Mouse (Mus musculus) retina, adult 2 months (tissue): ENCODE measurements around the gene Borcs6.
A peak's percentile ranks its signal among the peaks of the same experiment; 100 is the strongest.
"Not testable (repeated sequence)": the region's sequence is repeated elsewhere in the genome, so short reads cannot be mapped to it uniquely, and the experiment has no call there.

Experiments
- DNase-seq: peaks from one replicate; pipeline ENCODE4 v3.0.0-alpha.2; 2012; ENCODE audit warnings: low read depth, low spot score

Borcs6 gene

DNA sequence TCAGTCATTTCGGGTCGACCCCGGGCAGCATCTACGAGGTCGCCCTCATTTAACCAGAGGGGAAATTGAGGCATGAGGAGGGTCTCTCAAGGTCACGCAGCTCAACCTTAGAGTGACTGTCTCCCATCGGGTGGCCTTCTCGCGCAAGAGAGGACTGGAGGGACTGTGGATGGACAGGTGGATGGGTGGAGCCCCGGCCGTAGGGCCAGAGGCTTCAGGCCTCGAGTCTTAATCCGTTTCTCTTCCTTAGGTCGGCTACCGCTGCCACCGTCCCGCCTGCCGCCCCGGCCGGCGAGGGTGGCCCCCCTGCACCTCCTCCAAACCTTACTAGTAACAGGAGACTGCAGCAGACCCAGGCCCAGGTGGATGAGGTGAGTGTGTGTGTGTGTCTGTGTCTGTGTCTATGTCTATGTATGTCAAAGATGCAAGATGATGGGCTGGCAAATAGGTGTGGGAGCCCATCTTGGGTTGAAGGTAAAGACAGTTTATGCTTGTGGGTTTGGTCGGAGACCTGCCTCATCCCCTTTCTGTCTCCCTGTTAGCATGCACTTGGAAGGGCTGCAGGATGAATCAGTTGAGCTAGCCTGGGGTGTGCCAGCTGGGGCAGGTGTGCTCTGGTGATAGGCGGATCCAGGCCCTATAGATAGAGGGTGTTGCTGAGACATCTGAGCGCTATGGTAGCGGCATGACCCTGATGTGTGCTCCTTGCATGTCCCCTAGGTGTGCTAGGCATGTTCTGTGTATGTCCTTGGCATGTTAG is 29.5 kb downstream of the Borcs6 start:
- DNase-seq, result no peak

GRCm38 (mm10) chr11:69089616-69090290 is 30.2 kb downstream of the Borcs6 start:
- DNase-seq, result no peak

DNA sequence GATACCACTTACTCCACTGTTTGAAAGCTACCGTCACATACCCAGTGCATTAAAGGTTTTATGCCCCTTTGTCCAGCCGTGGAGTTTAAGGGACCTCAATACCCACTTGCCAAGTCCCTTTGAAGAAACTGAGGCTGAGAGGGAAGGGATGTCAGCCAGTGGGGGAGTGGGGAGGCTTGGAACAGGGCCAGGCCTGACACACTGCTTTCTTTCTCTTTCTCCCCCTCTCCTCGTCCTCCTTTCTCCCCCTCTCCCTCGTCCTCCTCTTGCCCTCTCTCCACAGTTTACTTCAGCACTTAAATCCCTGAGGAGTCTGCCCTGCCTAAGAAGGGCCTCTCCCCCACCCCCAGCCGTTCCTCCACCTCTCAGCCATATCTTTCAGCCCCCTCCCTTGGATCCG is 30.9 kb downstream of the Borcs6 start:
- no peak for DNase-seq

GRCm38 (mm10) chr11:69091566-69092385 is 32.3 kb downstream of the Borcs6 start:
- DNase-seq, result no peak

GRCm38 (mm10) chr11:69092386-69092751 is 32.9 kb downstream of the Borcs6 start:
- peak; percentile 77 for DNase-seq

GRCm38 (mm10) chr11:69092871-69093270 is 33.4 kb downstream of the Borcs6 start:
- DNase-seq, result no peak

DNA sequence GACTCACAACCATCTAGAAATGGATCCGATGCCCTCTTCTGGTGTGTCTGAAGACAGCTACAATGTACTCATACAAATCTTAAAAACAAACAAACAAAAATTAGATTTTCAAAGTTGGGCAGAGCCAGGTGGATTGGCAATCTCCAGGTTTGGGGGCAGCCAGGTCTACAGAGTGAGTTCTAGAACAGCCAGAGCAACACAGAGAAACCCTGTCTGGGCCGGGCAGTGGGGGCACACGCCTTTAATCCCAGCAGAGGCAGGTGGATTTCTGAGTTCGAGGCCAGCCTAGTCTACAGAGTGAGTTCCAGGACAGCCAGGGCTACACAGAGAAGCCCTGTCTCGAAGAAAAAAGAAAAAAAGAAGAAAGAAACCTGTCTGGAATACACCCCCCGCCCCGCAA is 34.3 kb downstream of the Borcs6 start:
- DNase-seq, result not testable (repeated sequence)

GRCm38 (mm10) chr11:69094697-69095429 is 35.3 kb downstream of the Borcs6 start, which contains the start of gene Per1:
Gene Per1, plus strand, starts transcription at chr11:69095217.
- peak; percentile 99 for DNase-seq

DNA sequence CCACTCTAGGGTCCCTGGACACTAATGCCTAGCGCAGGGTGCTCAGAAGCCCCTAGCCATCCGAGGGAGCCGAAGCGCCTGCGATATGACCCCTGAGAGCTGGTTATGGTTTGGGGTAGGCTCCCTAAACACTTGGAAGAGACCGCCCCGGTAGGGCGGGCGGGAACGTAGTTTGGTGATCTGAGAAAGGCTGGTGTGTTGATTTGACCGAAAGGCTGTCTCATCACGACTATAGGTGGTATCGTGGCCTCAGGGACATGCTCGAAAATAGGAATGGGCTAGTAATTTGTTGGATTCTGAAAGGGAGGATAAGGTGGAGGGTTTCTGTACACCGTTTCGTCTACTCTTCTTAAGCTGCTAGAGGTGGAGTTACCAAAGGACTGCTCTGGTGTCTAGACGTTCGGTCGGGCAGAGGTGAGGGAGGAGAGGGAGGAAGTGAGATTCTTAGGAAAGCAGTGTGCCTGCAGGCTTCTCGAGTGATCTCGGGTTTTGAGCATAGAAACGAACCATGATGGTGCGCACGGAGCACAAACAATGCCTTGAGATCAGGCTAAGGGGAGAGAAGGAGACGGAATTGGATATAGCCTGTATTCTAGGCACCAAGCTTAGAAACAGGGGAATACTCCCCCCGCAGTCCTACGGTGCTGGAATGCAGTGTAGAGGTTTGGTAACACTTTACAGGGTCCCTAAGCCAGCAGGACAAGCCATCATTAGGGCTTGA is 36.2 kb downstream of the Borcs6 start:
- no peak for DNase-seq

- no peak for DNase-seq
These were observed 37.0 kb downstream of the Borcs6 start for GRCm38 (mm10) chr11:69096360-69096986.

DNA sequence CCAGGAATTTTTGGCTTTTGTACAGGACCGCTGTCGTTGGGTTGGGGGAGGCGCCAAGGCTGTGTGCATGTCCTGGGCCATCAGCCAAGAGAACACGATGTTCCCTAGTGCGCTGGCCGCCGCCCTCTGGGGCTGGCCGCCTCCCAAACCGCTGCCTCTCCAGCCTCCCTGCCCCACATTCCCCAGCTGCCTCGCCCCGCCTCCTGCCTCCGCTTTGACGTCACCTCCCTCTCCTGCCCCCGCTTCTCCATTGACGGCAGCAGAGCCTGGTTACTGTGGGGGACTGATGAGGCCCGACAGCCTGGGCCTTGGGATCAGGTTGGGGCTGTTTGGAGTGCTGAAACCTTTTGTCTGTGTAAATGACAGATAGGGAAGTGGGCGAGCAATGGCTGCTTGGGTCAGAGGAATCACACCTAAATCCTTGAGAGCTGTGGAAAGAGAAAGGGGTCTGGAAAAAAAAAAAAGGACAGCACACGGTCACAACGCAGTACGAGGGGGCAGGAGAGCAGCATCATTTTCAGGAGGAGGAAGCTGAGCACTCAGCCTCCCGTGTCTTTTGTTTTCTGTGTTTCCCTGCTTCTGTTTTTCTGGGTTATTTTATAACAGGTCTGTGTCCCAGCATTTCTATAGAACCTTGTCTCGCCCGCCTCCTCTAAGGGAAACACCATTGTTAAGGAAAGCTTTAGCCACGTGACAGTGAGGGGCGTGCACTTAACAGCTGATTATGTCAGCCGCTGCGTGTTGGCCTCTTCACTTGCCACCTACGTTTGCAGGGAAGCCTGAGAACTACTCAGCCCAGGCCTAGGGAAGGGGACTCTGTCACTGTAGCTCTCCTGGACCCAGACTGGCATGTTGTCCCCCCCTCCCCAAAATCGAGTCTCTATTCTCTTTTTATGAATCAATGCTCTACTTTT is 37.7 kb downstream of the Borcs6 start:
- peak; percentile 74 for DNase-seq

DNA sequence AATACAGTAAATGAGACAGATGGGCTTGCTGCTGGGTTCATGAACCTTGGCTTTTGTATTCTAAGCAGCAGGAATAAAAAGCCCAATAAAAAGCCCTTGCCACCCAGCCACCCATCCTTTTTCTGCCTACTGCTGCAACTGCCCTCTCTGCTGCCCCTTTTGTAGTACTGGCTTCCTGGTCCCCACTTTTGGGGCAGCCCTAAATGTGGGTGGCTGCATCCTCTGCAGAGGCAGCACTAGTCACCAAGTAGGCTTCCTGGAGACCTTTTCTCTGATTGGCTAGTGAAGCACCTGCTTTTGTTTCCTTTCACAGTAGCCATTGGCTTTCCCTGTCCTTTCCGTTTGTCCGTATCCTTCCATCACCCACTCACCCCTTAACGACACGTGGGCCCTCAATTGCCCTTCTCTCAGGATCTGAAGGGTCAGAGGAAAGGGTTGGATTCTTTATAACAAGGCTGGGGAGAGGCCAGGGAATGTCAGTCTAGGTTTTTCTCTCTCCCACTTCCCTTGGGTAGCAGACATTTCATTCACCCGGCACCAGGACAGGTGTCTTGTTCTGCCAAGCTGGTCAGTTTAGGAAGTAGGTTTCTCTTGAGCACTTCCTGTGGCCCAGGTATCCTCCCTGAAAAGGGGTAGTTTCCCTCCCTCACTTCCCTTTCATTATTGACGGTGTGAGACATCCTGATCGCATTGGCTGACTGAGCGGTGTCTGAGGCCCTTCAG is 38.7 kb downstream of the Borcs6 start:
- no peak for DNase-seq

GRCm38 (mm10) chr11:69098762-69099091 is 39.2 kb downstream of the Borcs6 start:
- peak; percentile 95 for DNase-seq

- no peak for DNase-seq
These were observed 39.8 kb downstream of the Borcs6 start for GRCm38 (mm10) chr11:69099177-69099914.

GRCm38 (mm10) chr11:69099915-69100345 is 40.4 kb downstream of the Borcs6 start:
- DNase-seq, result peak; percentile 80

DNA sequence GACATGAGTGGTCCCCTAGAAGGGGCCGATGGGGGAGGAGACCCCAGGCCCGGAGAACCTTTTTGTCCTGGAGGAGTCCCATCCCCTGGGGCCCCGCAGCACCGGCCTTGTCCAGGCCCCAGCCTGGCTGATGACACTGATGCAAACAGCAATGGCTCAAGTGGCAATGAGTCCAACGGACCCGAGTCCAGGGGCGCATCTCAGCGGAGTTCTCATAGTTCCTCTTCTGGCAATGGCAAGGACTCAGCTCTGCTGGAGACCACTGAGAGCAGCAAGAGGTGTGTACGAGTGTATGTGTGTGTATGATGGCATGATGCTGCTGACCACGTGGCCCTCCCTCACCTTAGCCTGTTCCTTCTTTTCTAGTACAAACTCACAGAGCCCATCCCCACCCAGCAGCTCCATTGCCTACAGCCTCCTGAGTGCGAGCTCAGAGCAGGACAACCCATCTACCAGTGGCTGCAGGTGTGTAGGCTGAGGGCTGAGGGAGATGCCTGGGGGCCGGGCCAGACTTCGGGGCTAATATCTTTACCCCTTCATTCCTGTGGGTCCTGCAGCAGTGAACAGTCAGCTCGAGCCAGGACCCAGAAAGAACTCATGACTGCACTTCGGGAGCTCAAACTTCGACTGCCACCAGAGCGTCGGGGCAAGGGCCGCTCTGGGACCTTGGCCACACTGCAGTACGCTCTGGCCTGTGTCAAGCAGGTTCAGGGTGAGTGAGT is 41.3 kb downstream of the Borcs6 start:
- no peak for DNase-seq

DNA sequence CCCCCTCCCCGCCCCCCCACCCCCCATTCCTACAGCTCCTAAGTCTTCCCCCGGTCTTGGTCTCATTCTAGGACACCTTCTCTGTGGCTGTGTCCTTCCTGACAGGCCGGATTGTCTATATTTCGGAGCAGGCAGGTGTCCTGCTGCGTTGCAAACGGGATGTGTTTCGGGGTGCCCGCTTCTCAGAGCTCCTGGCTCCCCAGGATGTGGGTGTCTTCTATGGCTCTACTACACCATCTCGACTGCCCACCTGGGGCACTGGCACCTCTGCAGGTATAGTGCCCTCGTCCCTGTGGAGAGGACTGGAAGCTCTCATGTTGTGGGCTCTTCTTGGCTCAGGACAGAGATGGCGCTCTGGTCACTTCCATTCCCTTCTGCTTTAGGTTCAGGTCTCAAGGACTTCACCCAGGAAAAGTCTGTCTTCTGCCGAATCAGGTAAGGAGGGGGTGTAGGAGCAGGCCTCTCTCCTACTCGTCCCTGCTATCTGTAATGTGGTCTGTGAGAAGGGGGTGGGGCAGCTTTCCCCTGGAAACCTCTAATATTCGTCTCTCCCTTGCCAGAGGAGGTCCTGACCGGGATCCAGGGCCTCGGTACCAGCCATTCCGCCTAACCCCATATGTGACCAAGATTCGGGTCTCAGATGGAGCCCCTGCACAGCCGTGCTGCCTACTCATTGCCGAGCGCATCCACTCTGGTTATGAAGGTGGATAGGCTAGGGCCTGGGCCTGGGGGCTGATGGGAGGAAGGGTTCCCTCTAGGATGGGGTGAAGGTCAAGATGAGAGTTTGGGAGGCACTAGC is 42.3 kb downstream of the Borcs6 start:
- DNase-seq, result no peak
